In genomic region chr10:82695956-82696355, GRCm38 (mm10) we compare ENCODE assay signal across 8 mouse cellular contexts. TPM values are rescaled to one million over a fixed set of nuclear protein-coding genes. Genes with fewer than 3 reads are reported as not detected.
DNase-seq lines count a peak whose midpoint lies in the region; ATAC-seq and TF ChIP-seq lines count a peak whose summit lies in the region.

Hcfc2 (plus strand) TSS chr10:82696160.

- no peak within 1 kb of the TSS for H3K9ac ChIP-seq in forebrain, embryonic 13.5 days
- no peak within 1 kb of the TSS for H3K9ac ChIP-seq in liver, embryonic 13.5 days

- 89% methylated on average over 5 of the region's 5 CpGs for WGBS in thymus, adult 2 months
- 84% methylated on average over 5 of the region's 5 CpGs for WGBS in forebrain, embryonic 13.5 days
- WGBS in hindbrain, embryonic 10.5 days: 87% methylated on average over 5 of the region's 5 CpGs
- WGBS in liver, embryonic 13.5 days (ENCODE audit: insufficient replicate concordance): 25% methylated on average over 5 of the region's 5 CpGs

- no peak for TF ChIP-seq CTCF in thymus, adult 2 months (IDR thresholded peaks at IDR 0.05; ENCODE audit: borderline replicate concordance, control insufficient read depth, extremely low read depth, insufficient read depth, low read length, poor library complexity)

- H3K27ac ChIP-seq in thymus, adult 2 months (ENCODE audit: control insufficient read depth, insufficient read depth, low read length): no peak within 1 kb of the TSS
- no peak within 1 kb of the TSS for H3K27ac ChIP-seq in forebrain, embryonic 13.5 days
- H3K27ac ChIP-seq in hindbrain, embryonic 10.5 days: no peak within 1 kb of the TSS
- H3K27ac ChIP-seq in liver, embryonic 13.5 days: peak within 1 kb of the TSS; percentile 6; the same call in 1 of the 2 replicates

- ATAC-seq in forebrain, embryonic 13.5 days: no peak
- no peak for ATAC-seq in liver, embryonic 13.5 days (ENCODE audit: low read depth)
- no peak for ATAC-seq in erythroid progenitor cell, adult 5-6 weeks (replicated peaks; ENCODE audit: low FRiP score, poor library complexity, severe bottlenecking)

- DNase-seq in thymus, adult 2 months: no peak
- no peak for DNase-seq in thymus, adult 18-20 months
- DNase-seq in hindbrain, embryonic 10.5 days (ENCODE audit: low spot score): no peak
- no peak for DNase-seq in liver, embryonic 13.5 days
- DNase-seq in frontal cortex, postnatal 10 days (ENCODE audit: low spot score in 2 of 2): no peak
- no peak for DNase-seq in urinary bladder, postnatal 4 days (ENCODE audit: low spot score in 2 of 2)

- no peaks in the 10 kb centered on the region for H3K36me3 ChIP-seq in thymus, adult 2 months (ENCODE audit: control insufficient read depth, insufficient read depth, low read length)
- no peaks in the 10 kb centered on the region for H3K36me3 ChIP-seq in forebrain, embryonic 13.5 days (ENCODE audit: poor library complexity, severe bottlenecking)
- no peaks in the 10 kb centered on the region for H3K36me3 ChIP-seq in hindbrain, embryonic 10.5 days
- no peaks in the 10 kb centered on the region for H3K36me3 ChIP-seq in liver, embryonic 13.5 days

- no peak for TF ChIP-seq POLR2A in thymus, adult 2 months (IDR thresholded peaks at IDR 0.05; ENCODE audit: control insufficient read depth, extremely low read depth, insufficient read depth, low read length, poor library complexity)

- peaks cover 15% of the 10 kb centered on the region for H3K4me1 ChIP-seq in thymus, adult 2 months (replicated peaks; ENCODE audit: control insufficient read depth, insufficient read depth, low read length)
- H3K4me1 ChIP-seq in forebrain, embryonic 13.5 days: peaks cover 16% of the 10 kb centered on the region
- H3K4me1 ChIP-seq in hindbrain, embryonic 10.5 days (replicated peaks): peaks cover 20% of the 10 kb centered on the region
- H3K4me1 ChIP-seq in liver, embryonic 13.5 days (replicated peaks): peaks cover 39% of the 10 kb centered on the region

- H3K4me2 ChIP-seq in forebrain, embryonic 13.5 days: no peak within 1 kb of the TSS
- no peak within 1 kb of the TSS for H3K4me2 ChIP-seq in liver, embryonic 13.5 days

- H3K27me3 ChIP-seq in thymus, adult 2 months (ENCODE audit: control insufficient read depth, insufficient read depth, low read length): no peaks in the 10 kb centered on the region
- no peaks in the 10 kb centered on the region for H3K27me3 ChIP-seq in forebrain, embryonic 13.5 days
- H3K27me3 ChIP-seq in hindbrain, embryonic 10.5 days (ENCODE audit: insufficient read depth, poor library complexity, severe bottlenecking): no peaks in the 10 kb centered on the region
- H3K27me3 ChIP-seq in liver, embryonic 13.5 days: peaks cover 7% of the 10 kb centered on the region

- no peak within 1 kb of the TSS for H3K4me3 ChIP-seq in thymus, adult 2 months (ENCODE audit: control insufficient read depth, insufficient read depth, low read length)
- H3K4me3 ChIP-seq in forebrain, embryonic 13.5 days: no peak within 1 kb of the TSS
- no peak within 1 kb of the TSS for H3K4me3 ChIP-seq in hindbrain, embryonic 10.5 days
- H3K4me3 ChIP-seq in liver, embryonic 13.5 days (replicated peaks): no peak within 1 kb of the TSS

- H3K9me3 ChIP-seq in forebrain, embryonic 13.5 days (replicated peaks): no peaks in the 10 kb centered on the region
- no peaks in the 10 kb centered on the region for H3K9me3 ChIP-seq in hindbrain, embryonic 10.5 days
- H3K9me3 ChIP-seq in liver, embryonic 13.5 days (replicated peaks): no peaks in the 10 kb centered on the region

RNA-seq across cellular contexts. Expression of gene Hcfc2, which starts in this region (rescaled TPM):
- 17.0 and 17.1 TPM in 2 replicates for polyA plus RNA-seq in thymus, adult 2 months (2012; rRNA removed)
- polyA plus RNA-seq in forebrain, embryonic 13.5 days (2015; fragmentation: Nextera tagmentation; extraction: Ambion mirVana): 47.5 and 48.1 TPM in 2 replicates
- 26.4 and 27.1 TPM in 2 replicates for polyA plus RNA-seq in hindbrain, embryonic 10.5 days (2016; fragmentation: Nextera tagmentation; extraction: Ambion mirVana)
- polyA plus RNA-seq in liver, embryonic 13.5 days (2015; fragmentation: Nextera tagmentation; extraction: Ambion mirVana): 11.4 and 16.3 TPM in 2 replicates
- total RNA-seq in erythroid progenitor cell, adult 5-6 weeks (2015; ENCODE audit: low replicate concordance): 10.1 and 24.7 TPM in 2 replicates
- 2.5 and 10.1 TPM in 2 replicates for total RNA-seq in erythroid progenitor cell, adult 5-6 weeks (2017; ENCODE audit: low replicate concordance)
